Mouse (Mus musculus) embryo, embryonic 9.5 days (tissue): ENCODE measurements at regions not wholly inside any gene's neighbourhood (a gene's known extent, or its start where the extent isn't known, plus 50 kb on each side); places are given as distances from the start of the nearest gene placed in this dataset.

Experiments
- DNase-seq: peaks from one replicate; pipeline ENCODE4 v3.0.0-alpha.2; 2017; ENCODE audit errors: extremely low spot score

GRCm38 (mm10) chr10:29921658-29922057 lies 278.7 kb downstream of the Cenpw start:
- DNase-seq, result peak; percentile 52

- no peak for DNase-seq
These were observed 302.5 kb downstream of the Cenpw start for GRCm38 (mm10) chr10:29897780-29898363.

GRCm38 (mm10) chr10:29864566-29864965 lies 328.9 kb upstream of the Rspo3 start:
- no peak for DNase-seq

- DNase-seq, result no peak
These were observed 320.2 kb upstream of the Rspo3 start for GRCm38 (mm10) chr10:29855749-29856313.

GRCm38 (mm10) chr10:29852516-29852915 lies 316.8 kb upstream of the Rspo3 start:
- DNase-seq, result no peak

GRCm38 (mm10) chr10:29824939-29825658 lies 289.4 kb upstream of the Rspo3 start:
- DNase-seq, result no peak

- no peak for DNase-seq
These were observed 288.7 kb upstream of the Rspo3 start for GRCm38 (mm10) chr10:29824413-29824812.

GRCm38 (mm10) chr10:29823177-29823576 lies 287.5 kb upstream of the Rspo3 start:
- DNase-seq, result no peak

- DNase-seq, result peak; percentile 61
These were observed 268.4 kb upstream of the Rspo3 start for GRCm38 (mm10) chr10:29803915-29804545.

GRCm38 (mm10) chr10:29802637-29803036 lies 267.0 kb upstream of the Rspo3 start:
- DNase-seq, result no peak

- DNase-seq, result no peak
These were observed 259.0 kb upstream of the Rspo3 start for GRCm38 (mm10) chr10:29794663-29795062.

GRCm38 (mm10) chr10:29786220-29786810 lies 250.6 kb upstream of the Rspo3 start:
- DNase-seq, result no peak

GRCm38 (mm10) chr10:29736677-29737076 lies 201.0 kb upstream of the Rspo3 start:
- no peak for DNase-seq

- DNase-seq, result no peak
These were observed 189.7 kb upstream of the Rspo3 start for GRCm38 (mm10) chr10:29725319-29725718.

GRCm38 (mm10) chr10:29710967-29711366 lies 175.3 kb upstream of the Rspo3 start:
- no peak for DNase-seq

GRCm38 (mm10) chr10:29708653-29709052 lies 173.0 kb upstream of the Rspo3 start:
- DNase-seq, result no peak

GRCm38 (mm10) chr10:29693009-29693935 lies 157.6 kb upstream of the Rspo3 start:
- DNase-seq, result no peak

- no peak for DNase-seq
These were observed 153.9 kb upstream of the Rspo3 start for GRCm38 (mm10) chr10:29689529-29689928.

- no peak for DNase-seq
These were observed 151.3 kb upstream of the Rspo3 start for GRCm38 (mm10) chr10:29686982-29687381.

- no peak for DNase-seq
These were observed 138.7 kb upstream of the Rspo3 start for GRCm38 (mm10) chr10:29674377-29674776.

- no peak for DNase-seq
These were observed 126.1 kb upstream of the Rspo3 start for GRCm38 (mm10) chr10:29661752-29662151.
